Mouse (Mus musculus) forebrain, embryonic 16.5 days (tissue): ENCODE measurements around the gene Cenpf. TPM values are rescaled to one million over a fixed set of nuclear protein-coding genes. Genes with fewer than 3 reads are reported as not detected.
A peak's percentile ranks its signal among the peaks of the same experiment; 100 is the strongest.

ENCODE experiments used
- ATAC-seq: fragments of 200-750 bp; cut with Nextera tagmentation; 2 replicates; pipeline ENCODE4 v1.8.0; 2017; ENCODE audit warnings: mild to moderate bottlenecking, moderate library complexity
- H3K27ac ChIP-seq: fragments of 300-500 bp; sonication (generic); 2 replicates; pipeline ENCODE4 v1.5.1; 2014; ENCODE audit warnings: low read length, control low read depth
- H3K27me3 ChIP-seq: fragments of 300-500 bp; sonication (generic); replicated peaks from 2 replicates; pipeline ENCODE4 v1.6.1; 2014; ENCODE audit warnings: low read length; ENCODE audit not compliant: control insufficient read depth, insufficient read depth
- H3K36me3 ChIP-seq: fragments of 300-500 bp; sonication (generic); 2 replicates; pipeline ENCODE4 v1.6.1; 2014; ENCODE audit not compliant: control insufficient read depth, insufficient read depth
- H3K4me1 ChIP-seq: fragments of 300-500 bp; sonication (generic); replicated peaks from 2 replicates; pipeline ENCODE4 v1.6.1; 2014; ENCODE audit warnings: low read length; ENCODE audit not compliant: control insufficient read depth, insufficient read depth
- H3K4me2 ChIP-seq: fragments of 300-500 bp; sonication (generic); 2 replicates; pipeline ENCODE4 v1.6.1; 2014; ENCODE audit warnings: mild to moderate bottlenecking, low read length, control low read depth
- H3K4me3 ChIP-seq: fragments of 300-500 bp; sonication (generic); replicated peaks from 2 replicates; pipeline ENCODE4 v1.5.1; 2014; ENCODE audit warnings: mild to moderate bottlenecking, low read length, control low read depth
- H3K9ac ChIP-seq: fragments of 300-500 bp; sonication (generic); replicated peaks from 2 replicates; pipeline ENCODE4 v1.6.1; 2014; ENCODE audit warnings: low read depth, low read length, control low read depth
- H3K9me3 ChIP-seq: fragments of 300-500 bp; sonication (generic); 2 replicates; pipeline ENCODE4 v1.6.1; 2016; ENCODE audit warnings: low read length; ENCODE audit not compliant: control insufficient read depth
- WGBS: fragments of 180-500 bp; shearing (Covaris S2); extraction: QIAGEN DNeasy Blood & Tissue Kit; methylation state at CpG from one replicate; pipeline ENCODE4 v1.1.7; 2014; 5-methylcytosine and 5-hydroxymethylcytosine counted together
- polyA plus RNA-seq: library from polyadenylated mRNA; unstranded; fragments of >200 nt; fragmentation: Nextera tagmentation; extraction: Ambion mirVana; gene quantifications from 2 replicates; pipeline ENCODE4 v1.2.1, GENCODE M21; 2015

The Cenpf gene
- polyA plus RNA-seq, 1 experiment from 2014 or later, result 37.9 TPM

GRCm38 (mm10) chr1:189684786-189685415, 3.0 kb downstream of the Cenpf start:
- WGBS, result 95% methylated on average over 9 of the region's 9 CpGs
- ATAC-seq, result no peak

GRCm38 (mm10) chr1:189679555-189679954, 8.3 kb downstream of the Cenpf start:
- Histone ChIP-seq H3K4me2 (no peak overlapping the region), H3K27me3 (no peaks in the 10 kb centered on the region), H3K9me3 (no peaks in the 10 kb centered on the region), H3K36me3 (peaks cover 8% of the 10 kb centered on the region), H3K4me1 (no peaks in the 10 kb centered on the region), H3K4me3 (no peak overlapping the region), H3K9ac (no peak overlapping the region), H3K27ac (no peak overlapping the region)
- 89% methylated on average over 3 of the region's 3 CpGs for WGBS
- no peak for ATAC-seq

More at GRCm38 (mm10) chr1:189684786-189685415, 3.0 kb downstream of the Cenpf start:
- H3K36me3 ChIP-seq, result peaks cover 8% of the 10 kb centered on the region
- no peaks in the 10 kb centered on the region for H3K9me3 ChIP-seq
- H3K27me3 ChIP-seq, result no peaks in the 10 kb centered on the region
- no peak overlapping the region for H3K9ac ChIP-seq
- H3K4me1 ChIP-seq, result peaks cover 21% of the 10 kb centered on the region
- no peak overlapping the region for H3K27ac ChIP-seq
- no peak overlapping the region for H3K4me2 ChIP-seq
- no peak overlapping the region for H3K4me3 ChIP-seq

GRCm38 (mm10) chr1:189675953-189676352, 11.9 kb downstream of the Cenpf start:
- H3K4me3 ChIP-seq, result no peak overlapping the region
- no peaks in the 10 kb centered on the region for H3K9me3 ChIP-seq
- no peak overlapping the region for H3K27ac ChIP-seq
- no peak overlapping the region for H3K4me2 ChIP-seq
- peaks cover 3% of the 10 kb centered on the region; the same call in 1 of the 2 replicates for H3K36me3 ChIP-seq
- H3K27me3 ChIP-seq, result no peaks in the 10 kb centered on the region
- H3K9ac ChIP-seq, result no peak overlapping the region
- ATAC-seq, result no peak
- no peaks in the 10 kb centered on the region for H3K4me1 ChIP-seq
- 84% methylated on average over 4 of the region's 4 CpGs for WGBS

- peaks cover 2% of the 10 kb centered on the region; the same call in 1 of the 2 replicates for H3K36me3 ChIP-seq
- H3K4me3 ChIP-seq, result no peak overlapping the region
- no peaks in the 10 kb centered on the region for H3K9me3 ChIP-seq
- H3K9ac ChIP-seq, result no peak overlapping the region
- no peak overlapping the region for H3K27ac ChIP-seq
- 94% methylated on average over 1 of the region's 1 CpGs for WGBS
- H3K4me1 ChIP-seq, result no peaks in the 10 kb centered on the region
- H3K27me3 ChIP-seq, result no peaks in the 10 kb centered on the region
- no peak overlapping the region for H3K4me2 ChIP-seq
- no peak for ATAC-seq
These were observed 12.5 kb downstream of the Cenpf start for GRCm38 (mm10) chr1:189675421-189675820.

- 62% methylated on average over 3 of the region's 3 CpGs for WGBS
- Histone ChIP-seq H3K4me3 (no peak overlapping the region), H3K27me3 (no peaks in the 10 kb centered on the region), H3K36me3 (no peaks in the 10 kb centered on the region; the same call in 1 of the 2 replicates), H3K9ac (no peak overlapping the region), H3K9me3 (no peaks in the 10 kb centered on the region), H3K4me2 (no peak overlapping the region), H3K4me1 (peaks cover 23% of the 10 kb centered on the region), H3K27ac (no peak overlapping the region)
- ATAC-seq, result no peak
These were observed 21.9 kb downstream of the Cenpf start for GRCm38 (mm10) chr1:189665966-189666365.

- Histone ChIP-seq H3K27ac (peak overlapping the region; percentile 71), H3K9me3 (no peaks in the 10 kb centered on the region), H3K4me1 (peaks cover 23% of the 10 kb centered on the region), H3K27me3 (no peaks in the 10 kb centered on the region), H3K9ac (no peak overlapping the region), H3K36me3 (no peaks in the 10 kb centered on the region; the same call in 1 of the 2 replicates), H3K4me3 (no peak overlapping the region), H3K4me2 (0 out of 2 replicates have a peak overlapping the region, but pooled peaks have one; percentile 13)
- ATAC-seq, result no peak
- 56% methylated on average over 4 of the region's 4 CpGs for WGBS
These were observed 23.1 kb downstream of the Cenpf start for GRCm38 (mm10) chr1:189664873-189665144.

GRCm38 (mm10) chr1:189664061-189664872, 23.6 kb downstream of the Cenpf start:
- peak; percentile 39; the same call in 1 of the 2 replicates for ATAC-seq
- no peaks in the 10 kb centered on the region for H3K9me3 ChIP-seq
- no peaks in the 10 kb centered on the region for H3K27me3 ChIP-seq
- WGBS, result 31% methylated on average over 10 of the region's 10 CpGs
- H3K36me3 ChIP-seq, result no peaks in the 10 kb centered on the region; the same call in 1 of the 2 replicates
- H3K4me1 ChIP-seq, result peaks cover 23% of the 10 kb centered on the region
- no peak overlapping the region for H3K4me3 ChIP-seq
- H3K9ac ChIP-seq, result no peak overlapping the region
- H3K4me2 ChIP-seq, result 0 out of 2 replicates have a peak overlapping the region, but pooled peaks have one; percentile 13
- H3K27ac ChIP-seq, result peak overlapping the region; percentile 71

GRCm38 (mm10) chr1:189663437-189663836, 24.4 kb downstream of the Cenpf start:
- peak overlapping the region; percentile 18; the same call in 1 of the 2 replicates for H3K27ac ChIP-seq
- peaks cover 23% of the 10 kb centered on the region for H3K4me1 ChIP-seq
- H3K36me3 ChIP-seq, result no peaks in the 10 kb centered on the region; the same call in 1 of the 2 replicates
- H3K4me2 ChIP-seq, result no peak overlapping the region
- no peaks in the 10 kb centered on the region for H3K9me3 ChIP-seq
- ATAC-seq, result peak; percentile 88
- no peak overlapping the region for H3K9ac ChIP-seq
- WGBS, result 39% methylated on average over 1 of the region's 1 CpGs
- H3K4me3 ChIP-seq, result no peak overlapping the region
- no peaks in the 10 kb centered on the region for H3K27me3 ChIP-seq

- H3K4me3 ChIP-seq, result no peak overlapping the region
- no peak overlapping the region for H3K9ac ChIP-seq
- H3K4me1 ChIP-seq, result peaks cover 23% of the 10 kb centered on the region
- H3K27ac ChIP-seq, result no peak overlapping the region
- H3K36me3 ChIP-seq, result no peaks in the 10 kb centered on the region; the same call in 1 of the 2 replicates
- no peaks in the 10 kb centered on the region for H3K9me3 ChIP-seq
- H3K27me3 ChIP-seq, result no peaks in the 10 kb centered on the region
- no peak overlapping the region for H3K4me2 ChIP-seq
- ATAC-seq, result no peak
These were observed 26.0 kb downstream of the Cenpf start for GRCm38 (mm10) chr1:189661856-189662255.
